Mouse (Mus musculus): Measurements from ENCODE around the gene Nf1.

DNA sequence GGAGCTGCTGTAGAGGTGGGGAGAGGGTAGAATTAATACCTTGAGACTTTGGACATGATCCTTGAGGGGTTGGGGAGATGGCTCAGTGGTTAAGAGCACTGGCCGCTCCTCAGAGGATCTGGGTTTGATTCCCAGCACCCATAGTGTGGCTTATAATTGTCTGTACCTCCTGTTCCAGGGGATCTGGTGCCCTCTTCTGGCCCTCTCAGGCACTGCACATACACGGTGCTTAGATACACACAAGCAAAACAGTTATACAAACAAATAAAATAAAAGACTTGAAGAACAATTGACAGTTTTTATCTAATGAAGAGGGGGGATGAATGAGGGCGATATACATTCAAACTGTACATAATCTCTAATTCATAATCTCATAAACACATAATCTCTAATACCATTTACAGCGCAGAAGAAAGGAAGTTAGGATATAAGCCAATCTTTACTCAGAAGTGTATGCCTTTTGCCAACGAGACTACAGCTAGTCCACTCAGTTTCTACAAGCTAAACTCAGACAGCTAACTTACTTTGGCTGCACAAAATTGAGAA, 2.7 kb upstream of the Nf1 start:
- TF ChIP-seq CTCF (IDR thresholded peaks at IDR 0.05; ENCODE audit: insufficient read depth, low read length) (peak; percentile 52), POLR2A (IDR thresholded peaks at IDR 0.05; ENCODE audit: borderline replicate concordance, extremely low read depth, low read depth, low read length) (no peak)
